Mouse (Mus musculus): Measurements from ENCODE around the gene Tdrd12. TPM values are rescaled to one million over a fixed set of nuclear protein-coding genes. Genes with fewer than 3 reads are reported as not detected.

Tdrd12 gene
- polyA plus RNA-seq, 1 experiment from 2014 or later = 1.1 TPM

DNA sequence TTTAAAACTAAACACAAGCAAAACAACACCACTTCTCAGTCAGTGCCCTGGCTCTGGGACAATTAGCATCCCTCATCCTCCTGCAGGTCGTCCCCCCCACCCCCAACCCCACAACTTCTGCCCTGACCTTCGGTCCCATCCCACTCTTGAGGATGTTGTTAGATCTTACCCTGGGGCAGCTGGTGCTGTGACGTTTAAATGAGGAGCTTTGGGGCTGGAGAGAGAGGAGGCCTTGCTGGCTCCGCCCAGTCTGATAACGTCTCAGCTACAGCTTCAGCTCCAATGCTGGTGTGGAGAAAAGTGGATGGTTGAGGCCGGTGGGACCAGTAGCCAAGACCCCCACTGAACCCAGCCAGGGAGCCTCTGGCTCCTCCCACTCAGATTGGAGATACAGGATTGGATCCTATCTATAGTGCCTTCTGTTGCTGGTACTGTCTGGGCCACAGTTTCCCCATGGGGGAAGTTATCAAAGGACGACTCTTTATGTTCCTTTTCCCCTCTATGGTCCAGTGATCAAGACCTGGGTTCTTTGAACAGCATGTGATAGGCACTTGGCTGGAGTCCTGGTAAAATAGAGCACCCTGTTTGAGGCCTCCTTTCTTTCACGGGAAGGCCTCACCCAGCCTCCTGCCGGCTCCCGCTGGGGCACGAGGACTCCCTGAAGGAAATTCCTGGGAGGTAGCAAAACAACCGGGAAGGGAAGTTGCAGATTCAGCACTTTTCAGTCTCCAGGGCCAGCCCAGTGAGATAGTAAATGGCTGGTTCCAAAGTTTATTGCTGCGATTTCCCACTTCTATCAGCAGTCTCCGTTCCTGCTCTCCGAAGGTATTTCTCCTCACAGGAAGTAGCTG lies 89.3 kb downstream of the Tdrd12 start, which contains the start of gene Slc7a9:
Gene Slc7a9 (plus strand): TSS at position 801 of the 851 bp plus-strand sequence.
- H3K27ac ChIP-seq (replicated peaks in 1 of 2; ENCODE audit: control insufficient read depth in 1 of 2, insufficient read depth in 1 of 2, low read depth in 2 of 2, low read length in 2 of 2) = peak within 1 kb of the TSS; percentile 41 to 51; a peak in 2 of 4 replicates
- peaks cover 4 to 6% of the 10 kb centered on the region in 2 experiments; a peak in 2 of 4 replicates for H3K4me1 ChIP-seq (ENCODE audit: control insufficient read depth in 2 of 2, insufficient read depth in 2 of 2, low read length in 2 of 2)
- peak; percentile 32; the same call in 1 of the 2 replicates for ATAC-seq (ENCODE audit: insufficient number of reproducible peaks, insufficient read depth, low FRiP score, low read depth)
- no peak within 1 kb of the TSS for H3K4me3 ChIP-seq (ENCODE audit: control insufficient read depth in 1 of 2, insufficient read depth in 1 of 2, low read depth in 1 of 2, low read length in 2 of 2)
- 19% methylated on average over 15 of the region's 15 CpGs for WGBS
- H3K27me3 ChIP-seq (ENCODE audit: control insufficient read depth, insufficient read depth, low read length) = no peaks in the 10 kb centered on the region
- H3K9ac ChIP-seq (ENCODE audit: low read length) = no peak within 1 kb of the TSS
- no peaks in the 10 kb centered on the region; the same call in 1 of the 2 replicates for H3K9me3 ChIP-seq (ENCODE audit: control insufficient read depth, low read length)
- no peaks in the 10 kb centered on the region for H3K36me3 ChIP-seq (ENCODE audit: control insufficient read depth, insufficient read depth, low read length)
- 0 out of 2 replicates have a peak within 1 kb of the TSS, but pooled peaks have one; percentile 16 for H3K4me2 ChIP-seq (ENCODE audit: low read length)

DNA sequence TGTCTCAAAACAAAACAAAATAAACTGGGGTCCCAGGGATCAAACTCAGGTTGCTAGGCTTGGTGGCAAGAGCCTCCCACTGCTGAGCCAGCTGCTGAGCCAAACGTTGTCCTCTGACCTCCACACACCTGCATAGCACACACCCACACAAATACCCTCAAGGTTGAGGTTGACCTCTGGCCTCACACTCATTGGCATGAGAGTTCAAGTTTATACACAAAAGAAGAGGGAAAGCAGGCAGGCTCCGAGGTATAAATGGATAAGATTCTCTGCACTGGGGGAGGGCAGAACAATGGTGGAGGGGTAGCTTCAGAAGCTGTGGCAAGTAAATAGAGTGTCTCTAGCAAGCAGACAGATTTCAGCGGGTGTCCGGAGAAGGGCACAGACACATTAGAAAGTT lies 90.0 kb downstream of the Tdrd12 start:
- Histone ChIP-seq H3K9ac (ENCODE audit: low read length) (no peak overlapping the region), H3K4me2 (ENCODE audit: low read length) (no peak overlapping the region), H3K4me1 (ENCODE audit: control insufficient read depth in 2 of 2, insufficient read depth in 2 of 2, low read length in 2 of 2) (peaks cover 4 to 6% of the 10 kb centered on the region in 2 experiments; a peak in 2 of 4 replicates), H3K9me3 (ENCODE audit: control insufficient read depth, low read length) (no peaks in the 10 kb centered on the region; the same call in 1 of the 2 replicates), H3K27me3 (ENCODE audit: control insufficient read depth, insufficient read depth, low read length) (no peaks in the 10 kb centered on the region), H3K36me3 (ENCODE audit: control insufficient read depth, insufficient read depth, low read length) (no peaks in the 10 kb centered on the region), H3K27ac (replicated peaks in 1 of 2; ENCODE audit: control insufficient read depth in 1 of 2, insufficient read depth in 1 of 2, low read depth in 2 of 2, low read length in 2 of 2) (no peak overlapping the region; a peak in 2 of 4 replicates), H3K4me3 (ENCODE audit: control insufficient read depth in 1 of 2, insufficient read depth in 1 of 2, low read depth in 1 of 2, low read length in 2 of 2) (no peak overlapping the region)
- WGBS = 46% methylated on average over 4 of the region's 4 CpGs
- no peak for ATAC-seq (ENCODE audit: insufficient number of reproducible peaks, insufficient read depth, low FRiP score, low read depth)

DNA sequence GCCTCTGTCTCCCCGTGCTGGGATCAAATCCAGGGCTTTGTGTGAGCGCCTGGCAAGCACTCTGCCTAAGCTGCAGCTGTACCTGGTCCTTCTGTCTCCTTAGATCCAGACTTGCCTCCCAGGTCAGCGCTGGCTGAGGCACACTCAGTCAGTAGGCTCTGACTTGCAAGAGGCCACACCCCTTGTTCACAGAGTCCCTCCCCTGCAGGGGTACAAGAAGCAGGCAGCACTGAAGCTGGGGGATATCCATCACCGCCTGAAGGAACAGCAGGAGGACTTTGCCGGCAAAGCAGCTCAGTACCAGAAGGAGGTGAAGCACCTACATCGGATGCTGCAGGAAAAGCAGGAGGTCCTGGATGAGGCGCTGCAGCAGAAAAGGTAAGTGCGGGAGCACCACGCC lies 102.3 kb downstream of the Tdrd12 start:
- Histone ChIP-seq H3K9me3 (ENCODE audit: control insufficient read depth, low read length) (no peaks in the 10 kb centered on the region), H3K27ac (replicated peaks in 1 of 2; ENCODE audit: control insufficient read depth in 1 of 2, insufficient read depth in 1 of 2, low read depth in 2 of 2, low read length in 2 of 2) (no peak overlapping the region), H3K4me1 (ENCODE audit: control insufficient read depth in 2 of 2, insufficient read depth in 2 of 2, low read length in 2 of 2) (no peaks in the 10 kb centered on the region), H3K4me3 (ENCODE audit: control insufficient read depth in 1 of 2, insufficient read depth in 1 of 2, low read depth in 1 of 2, low read length in 2 of 2) (no peak overlapping the region), H3K36me3 (ENCODE audit: control insufficient read depth, insufficient read depth, low read length) (peaks cover 81% of the 10 kb centered on the region), H3K9ac (ENCODE audit: low read length) (no peak overlapping the region), H3K27me3 (ENCODE audit: control insufficient read depth, insufficient read depth, low read length) (no peaks in the 10 kb centered on the region), H3K4me2 (ENCODE audit: low read length) (no peak overlapping the region)
- WGBS = 78% methylated on average over 9 of the region's 9 CpGs
- ATAC-seq (ENCODE audit: insufficient number of reproducible peaks, insufficient read depth, low FRiP score, low read depth) = no peak

DNA sequence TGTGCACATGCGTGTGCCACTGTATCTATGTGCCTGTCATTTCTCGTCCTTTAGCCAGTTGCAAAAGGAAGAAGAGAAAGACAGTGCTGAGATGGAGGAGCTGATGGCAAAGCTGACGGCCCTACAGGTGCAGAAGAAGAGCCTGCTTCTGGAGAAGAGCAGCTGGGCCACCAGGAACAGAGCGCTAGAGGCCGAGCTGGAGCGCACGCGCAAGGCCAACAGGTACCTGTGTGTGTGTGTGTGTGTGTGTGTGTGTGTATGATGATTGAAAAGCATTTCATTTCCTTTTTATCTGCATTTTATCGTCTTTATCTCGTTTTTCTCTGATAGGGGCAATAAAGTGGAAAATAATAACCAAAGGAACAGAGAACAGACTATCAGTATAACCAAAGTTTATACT lies 109.4 kb downstream of the Tdrd12 start:
- no peak overlapping the region for H3K4me2 ChIP-seq (ENCODE audit: low read length)
- H3K9ac ChIP-seq (ENCODE audit: low read length) = no peak overlapping the region
- ATAC-seq (ENCODE audit: insufficient number of reproducible peaks, insufficient read depth, low FRiP score, low read depth) = no peak
- no peak overlapping the region for H3K27ac ChIP-seq (replicated peaks in 1 of 2; ENCODE audit: control insufficient read depth in 1 of 2, insufficient read depth in 1 of 2, low read depth in 2 of 2, low read length in 2 of 2)
- H3K4me1 ChIP-seq (ENCODE audit: control insufficient read depth in 2 of 2, insufficient read depth in 2 of 2, low read length in 2 of 2) = no peaks in the 10 kb centered on the region
- H3K4me3 ChIP-seq (ENCODE audit: control insufficient read depth in 1 of 2, insufficient read depth in 1 of 2, low read depth in 1 of 2, low read length in 2 of 2) = no peak overlapping the region
- H3K9me3 ChIP-seq (ENCODE audit: control insufficient read depth, low read length) = no peaks in the 10 kb centered on the region
- no peaks in the 10 kb centered on the region for H3K27me3 ChIP-seq (ENCODE audit: control insufficient read depth, insufficient read depth, low read length)
- 90% methylated on average over 10 of the region's 10 CpGs for WGBS
- peaks cover 73% of the 10 kb centered on the region for H3K36me3 ChIP-seq (ENCODE audit: control insufficient read depth, insufficient read depth, low read length)

DNA sequence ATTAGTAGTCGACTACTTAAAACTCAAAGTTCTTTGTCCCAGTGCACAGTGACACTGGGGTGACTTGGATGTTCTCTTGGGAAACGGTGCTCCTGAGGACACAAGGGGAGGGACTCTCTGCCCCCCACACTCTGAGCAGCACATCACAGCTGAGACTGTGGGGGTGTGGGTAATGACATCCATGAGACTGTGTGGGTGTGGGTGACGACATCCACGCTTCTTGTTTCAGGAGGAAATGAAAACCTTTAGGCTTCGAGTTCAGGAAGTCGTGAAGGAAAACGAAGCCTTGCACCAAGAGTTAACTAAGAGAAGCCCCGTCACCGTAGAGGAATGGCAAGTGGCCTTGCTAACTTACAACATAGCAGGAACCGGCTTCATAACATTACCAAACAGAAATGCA lies 114.5 kb downstream of the Tdrd12 start:
- no peak for ATAC-seq (ENCODE audit: insufficient number of reproducible peaks, insufficient read depth, low FRiP score, low read depth)
- peaks cover 83% of the 10 kb centered on the region for H3K36me3 ChIP-seq (ENCODE audit: control insufficient read depth, insufficient read depth, low read length)
- H3K9me3 ChIP-seq (ENCODE audit: control insufficient read depth, low read length) = no peaks in the 10 kb centered on the region
- H3K27me3 ChIP-seq (ENCODE audit: control insufficient read depth, insufficient read depth, low read length) = no peaks in the 10 kb centered on the region
- WGBS = 85% methylated on average over 10 of the region's 10 CpGs
- H3K4me3 ChIP-seq (ENCODE audit: control insufficient read depth in 1 of 2, insufficient read depth in 1 of 2, low read depth in 1 of 2, low read length in 2 of 2) = no peak overlapping the region
- no peaks in the 10 kb centered on the region for H3K4me1 ChIP-seq (ENCODE audit: control insufficient read depth in 2 of 2, insufficient read depth in 2 of 2, low read length in 2 of 2)
- H3K9ac ChIP-seq (ENCODE audit: low read length) = no peak overlapping the region
- H3K4me2 ChIP-seq (ENCODE audit: low read length) = no peak overlapping the region
- H3K27ac ChIP-seq (replicated peaks in 1 of 2; ENCODE audit: control insufficient read depth in 1 of 2, insufficient read depth in 1 of 2, low read depth in 2 of 2, low read length in 2 of 2) = no peak overlapping the region

Other genes starting within 250 kb of the Tdrd12 start
- 11.5 and 12.2 TPM in 2 replicates for gene Gpatch1, start 219.3 kb downstream of the Tdrd12 start, polyA plus RNA-seq (2014; fragmentation: Nextera tagmentation; extraction: Ambion mirVana)
- 5.1 and 5.6 TPM in 2 replicates for gene Rhpn2, start 203.6 kb downstream of the Tdrd12 start, polyA plus RNA-seq (2014; fragmentation: Nextera tagmentation; extraction: Ambion mirVana)
- gene Faap24, start 140.9 kb downstream of the Tdrd12 start, polyA plus RNA-seq (2014; fragmentation: Nextera tagmentation; extraction: Ambion mirVana) = 10.1 and 13.5 TPM in 2 replicates
- gene Cep89, start 140.7 kb downstream of the Tdrd12 start, polyA plus RNA-seq (2014; fragmentation: Nextera tagmentation; extraction: Ambion mirVana) = 34.0 and 35.7 TPM in 2 replicates
- 0.20 and 0.54 TPM in 2 replicates for gene Slc7a9, start 88.9 kb downstream of the Tdrd12 start, polyA plus RNA-seq (2014; fragmentation: Nextera tagmentation; extraction: Ambion mirVana)
- gene Nudt19, start 18.6 kb upstream of the Tdrd12 start, polyA plus RNA-seq (2014; fragmentation: Nextera tagmentation; extraction: Ambion mirVana) = 117 and 130 TPM in 2 replicates
- gene Rgs9bp, start 47.8 kb upstream of the Tdrd12 start, polyA plus RNA-seq (2014; fragmentation: Nextera tagmentation; extraction: Ambion mirVana) = 0.40 and 0.43 TPM in 2 replicates
- 18.1 and 19.5 TPM in 2 replicates for gene Ankrd27, start 48.5 kb upstream of the Tdrd12 start, polyA plus RNA-seq (2014; fragmentation: Nextera tagmentation; extraction: Ambion mirVana)
- 295 and 316 TPM in 2 replicates for gene Pdcd5, start 109.8 kb upstream of the Tdrd12 start, polyA plus RNA-seq (2014; fragmentation: Nextera tagmentation; extraction: Ambion mirVana)
- 15.6 and 18.7 TPM in 2 replicates for gene Dpy19l3, start 216.7 kb upstream of the Tdrd12 start, polyA plus RNA-seq (2014; fragmentation: Nextera tagmentation; extraction: Ambion mirVana)